Mouse (Mus musculus) lung, adult 18-20 months (tissue): ENCODE data around the gene Hsh2d.
A peak's percentile ranks its signal among the peaks of the same experiment; 100 is the strongest.

Experiments
- DNase-seq, 2 experiments: peaks; one replicate each; pipeline ENCODE4 v3.0.0; 2022; ENCODE audit warnings: mixed read lengths in 2 of 2

The Hsh2d gene

DNA sequence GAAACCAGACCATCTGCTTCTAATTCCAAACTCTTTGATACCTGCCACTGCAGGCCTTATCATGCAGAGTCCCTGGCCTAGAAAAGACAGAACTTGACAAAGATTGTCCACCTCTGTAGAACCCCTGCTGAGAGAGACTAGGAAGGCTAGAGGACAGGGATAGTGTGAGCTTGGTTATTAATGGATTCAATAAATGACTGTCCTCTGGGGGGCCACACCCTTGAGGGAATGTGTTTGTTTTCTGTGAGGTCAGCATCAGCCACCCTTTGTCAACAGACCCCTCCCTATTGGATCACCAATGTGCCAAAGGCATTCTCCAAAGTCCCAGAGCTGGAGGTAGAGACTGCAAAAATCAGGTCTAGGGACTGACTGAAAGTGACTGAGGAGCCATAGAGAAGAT, 2.6 kb downstream of the Hsh2d start:
- no peak for DNase-seq

DNA sequence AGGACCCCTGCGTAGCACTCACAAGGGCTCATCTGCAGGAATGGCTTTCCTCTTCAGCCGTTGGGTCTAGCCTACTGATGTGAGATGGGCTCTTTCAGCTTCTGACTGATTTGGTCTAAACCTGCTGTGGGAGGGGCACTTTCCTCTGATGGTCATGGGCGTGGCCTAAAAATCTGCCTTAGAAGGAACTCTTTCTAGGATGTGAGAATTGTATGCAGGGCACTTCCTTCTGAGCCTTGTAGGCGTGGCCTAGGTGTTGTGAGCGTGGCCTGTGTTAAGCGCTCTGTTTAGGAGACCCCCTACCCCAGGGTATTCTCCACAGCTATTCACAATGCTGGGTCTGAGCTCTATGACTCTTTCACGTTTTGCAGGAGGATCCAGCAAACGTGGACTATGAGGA, 8.6 kb downstream of the Hsh2d start:
- DNase-seq, result no peak

DNA sequence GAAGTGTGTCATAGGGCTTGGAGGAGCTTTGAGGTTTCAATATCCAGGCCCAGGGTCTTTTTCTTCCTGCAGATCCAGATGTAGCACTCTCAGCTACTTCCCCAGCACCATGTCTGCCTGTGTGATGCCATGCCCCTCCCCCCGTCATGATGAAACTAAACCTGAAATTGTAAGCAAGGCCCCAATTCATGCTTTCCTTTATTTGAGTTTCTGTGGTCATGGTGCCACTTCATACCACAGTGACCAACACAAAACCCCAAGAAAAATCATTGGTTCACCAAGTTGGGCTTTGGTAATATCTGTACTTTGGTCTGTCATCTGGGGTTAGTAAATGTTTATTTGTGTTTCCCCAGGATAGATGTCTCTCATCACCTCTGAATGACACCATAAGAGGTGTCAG, 19.1 kb downstream of the Hsh2d start:
- DNase-seq, result no peak

DNA sequence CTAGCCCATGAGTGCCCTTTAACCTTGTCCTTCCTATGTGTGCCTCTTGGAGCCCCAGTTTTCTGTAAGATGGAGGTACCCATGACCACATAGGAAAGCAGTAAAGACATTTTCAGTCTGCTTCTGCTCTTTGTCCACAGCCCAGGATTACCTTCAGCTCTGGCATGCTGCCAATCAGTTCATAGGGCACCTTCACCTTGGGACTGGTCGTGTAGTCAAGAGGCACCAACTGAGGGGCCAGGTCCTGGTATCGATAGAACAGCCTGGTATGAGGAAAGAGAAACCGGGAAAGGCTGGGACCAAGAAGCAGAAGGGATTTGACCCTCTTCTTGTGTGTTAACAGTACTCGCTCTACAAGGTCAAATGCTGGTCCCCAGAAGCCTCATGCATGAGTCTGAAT, 20.8 kb downstream of the Hsh2d start:
- no peak for DNase-seq

DNA sequence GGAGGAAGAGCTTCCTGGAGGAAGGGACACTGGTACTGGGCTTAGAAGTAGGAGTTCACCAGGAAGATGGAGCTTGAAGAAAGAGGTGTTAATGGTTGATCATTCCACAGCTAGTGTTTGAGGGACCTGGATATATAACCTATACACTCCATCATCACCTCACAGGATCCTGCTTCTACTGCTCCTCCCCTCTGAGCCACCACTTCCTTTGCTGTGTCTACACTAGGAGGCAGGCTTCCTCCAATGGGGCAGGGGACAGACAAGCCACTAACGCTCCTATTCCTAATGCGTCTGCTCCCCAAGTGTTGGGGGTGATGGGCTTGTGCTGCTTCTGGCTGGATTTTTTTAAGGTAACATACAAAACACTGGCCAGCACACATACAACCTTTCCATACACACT, 21.3 kb downstream of the Hsh2d start:
- no peak for DNase-seq

DNA sequence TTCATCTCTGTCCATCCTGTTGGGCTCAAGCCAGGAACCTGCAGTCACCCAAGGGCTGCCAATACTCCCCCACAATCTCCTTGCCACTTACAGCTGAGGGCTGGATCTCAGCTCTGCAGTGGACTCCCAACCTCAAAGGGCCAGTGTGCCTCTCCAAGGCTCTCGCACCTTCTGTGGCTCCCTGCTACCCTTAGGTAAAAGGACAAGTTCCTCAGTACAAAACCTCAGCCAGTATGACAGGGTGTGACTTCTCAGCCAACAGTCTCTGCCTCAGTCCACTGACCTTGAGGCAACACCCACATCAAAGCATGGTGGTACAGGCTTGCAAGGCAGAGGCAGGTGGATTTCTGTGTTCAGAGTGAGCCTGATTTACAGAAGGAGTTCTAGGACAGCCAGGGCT, 22.4 kb downstream of the Hsh2d start:
- DNase-seq, result no peak

DNA sequence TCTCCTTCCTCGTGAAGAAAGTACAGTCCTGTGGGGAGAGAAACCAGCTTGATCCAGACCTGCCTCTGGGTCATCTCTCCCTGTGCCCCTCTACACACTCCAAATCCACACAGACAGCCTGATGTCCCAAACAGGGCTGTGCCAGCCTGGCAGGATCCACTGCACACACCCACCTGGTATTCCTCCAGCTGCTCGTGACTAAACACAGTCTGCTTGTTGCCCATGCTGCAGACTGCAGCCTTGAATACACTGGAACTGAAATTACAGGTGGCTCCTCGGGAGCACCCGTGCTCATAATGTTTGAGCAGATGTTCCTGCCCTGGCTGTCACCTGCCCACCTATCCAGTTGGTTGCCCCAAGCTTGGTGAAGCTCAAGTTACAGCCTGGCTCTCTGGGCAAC, 23.3 kb downstream of the Hsh2d start, which contains the start of gene Cib3:
Gene Cib3, minus strand, starts transcription at position 87 of the 400 bp plus-strand sequence.
- no peak for DNase-seq

DNA sequence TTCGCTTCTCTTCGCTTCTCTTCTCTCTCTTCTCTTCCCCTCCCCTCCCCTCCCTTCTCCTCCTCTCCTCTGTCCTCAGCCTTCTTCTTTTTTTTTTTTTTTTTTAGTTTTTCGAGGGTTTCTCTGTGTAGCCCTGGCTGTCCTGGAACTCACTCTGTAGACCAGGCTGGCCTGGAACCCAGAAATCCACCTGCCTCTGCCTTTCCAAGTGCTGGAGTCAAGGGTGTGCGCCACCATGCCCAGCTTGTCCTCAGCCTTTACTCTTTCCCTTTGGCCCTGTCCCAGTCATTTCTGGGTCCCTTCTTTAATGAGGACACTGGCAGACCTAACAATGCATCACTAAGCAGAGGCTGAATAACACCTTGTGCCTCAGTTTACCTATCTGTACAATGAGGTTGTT, 24.1 kb downstream of the Hsh2d start, which contains the start of gene Gm11034:
Gene Gm11034, minus strand, starts transcription at position 101 of the 400 bp plus-strand sequence.
- DNase-seq, result no peak

DNA sequence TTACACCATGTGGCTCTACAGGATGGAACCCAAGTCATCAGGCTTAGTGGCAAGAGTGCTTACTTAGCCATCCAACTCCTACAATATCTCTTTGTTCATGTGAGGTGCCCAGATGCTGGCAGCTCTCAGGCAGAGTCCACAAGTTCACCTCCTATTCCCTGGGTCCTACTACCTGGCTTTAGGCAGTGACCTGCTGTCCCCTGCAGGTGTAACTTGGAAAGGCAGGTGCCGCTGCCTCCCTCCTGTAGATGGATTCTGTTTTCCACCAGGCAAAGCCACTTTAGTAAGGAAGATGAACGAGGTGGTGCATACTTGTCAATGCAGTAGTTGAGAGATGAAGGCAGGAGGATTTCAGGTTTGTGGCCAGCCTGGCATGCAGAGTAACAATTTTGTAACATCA, 25.6 kb downstream of the Hsh2d start:
- DNase-seq, result peak; percentile 52 to 62

DNA sequence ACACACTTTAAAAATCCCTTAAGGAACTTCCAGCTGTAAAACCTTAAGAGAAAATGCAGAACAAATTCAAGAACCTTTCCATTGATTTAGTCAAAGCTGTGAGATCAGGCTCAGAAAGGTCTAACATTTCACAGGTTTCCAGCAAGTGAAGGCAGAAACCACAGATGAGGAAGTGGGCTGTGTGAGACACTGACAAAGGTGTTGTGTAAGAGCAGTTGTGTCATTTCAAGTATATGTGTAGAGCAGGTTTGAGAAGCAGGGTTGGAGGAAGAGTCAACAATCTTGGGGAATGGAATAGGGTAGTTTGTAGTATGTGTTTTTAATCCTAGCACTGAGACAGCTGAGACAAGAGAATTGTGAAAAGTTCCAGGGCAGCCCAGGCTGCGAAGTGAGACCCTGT, 26.4 kb downstream of the Hsh2d start:
- peak in 1 of 2 experiments; percentile 55 for DNase-seq

DNA sequence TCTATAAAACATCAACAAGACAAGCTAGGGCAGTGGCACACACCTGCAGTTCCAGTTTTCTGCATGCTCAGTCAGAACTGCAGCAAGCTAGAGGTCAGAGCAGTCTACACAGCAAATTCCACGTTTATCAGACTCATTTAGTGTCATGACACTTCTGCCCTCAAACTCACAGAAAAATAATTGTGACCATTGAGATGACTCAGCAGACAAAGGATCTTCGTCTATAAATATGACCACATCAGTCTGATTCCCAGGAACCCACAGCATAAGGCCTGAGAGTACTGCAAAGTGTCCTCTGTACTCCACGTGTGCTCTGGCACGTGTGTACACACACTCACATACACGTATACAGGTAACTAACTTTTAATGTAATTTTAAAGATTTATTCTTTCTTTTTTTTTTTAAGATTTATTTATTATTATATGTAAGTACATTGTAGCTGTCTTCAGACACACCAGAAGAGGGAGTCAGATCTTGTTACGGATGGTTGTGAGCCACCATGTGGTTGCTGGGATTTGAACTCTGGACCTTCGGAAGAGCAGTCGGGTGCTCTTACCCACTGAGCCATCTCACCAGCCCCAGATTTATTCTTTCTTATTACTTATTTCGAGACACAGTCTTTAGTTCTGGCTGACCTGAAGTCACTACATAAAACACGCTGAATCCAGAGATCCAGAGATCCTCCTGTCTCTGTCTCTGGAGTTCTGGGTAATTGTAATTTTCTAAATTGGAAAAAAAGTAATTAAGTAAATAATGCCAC, 29.5 kb downstream of the Hsh2d start:
- no peak for DNase-seq

DNA sequence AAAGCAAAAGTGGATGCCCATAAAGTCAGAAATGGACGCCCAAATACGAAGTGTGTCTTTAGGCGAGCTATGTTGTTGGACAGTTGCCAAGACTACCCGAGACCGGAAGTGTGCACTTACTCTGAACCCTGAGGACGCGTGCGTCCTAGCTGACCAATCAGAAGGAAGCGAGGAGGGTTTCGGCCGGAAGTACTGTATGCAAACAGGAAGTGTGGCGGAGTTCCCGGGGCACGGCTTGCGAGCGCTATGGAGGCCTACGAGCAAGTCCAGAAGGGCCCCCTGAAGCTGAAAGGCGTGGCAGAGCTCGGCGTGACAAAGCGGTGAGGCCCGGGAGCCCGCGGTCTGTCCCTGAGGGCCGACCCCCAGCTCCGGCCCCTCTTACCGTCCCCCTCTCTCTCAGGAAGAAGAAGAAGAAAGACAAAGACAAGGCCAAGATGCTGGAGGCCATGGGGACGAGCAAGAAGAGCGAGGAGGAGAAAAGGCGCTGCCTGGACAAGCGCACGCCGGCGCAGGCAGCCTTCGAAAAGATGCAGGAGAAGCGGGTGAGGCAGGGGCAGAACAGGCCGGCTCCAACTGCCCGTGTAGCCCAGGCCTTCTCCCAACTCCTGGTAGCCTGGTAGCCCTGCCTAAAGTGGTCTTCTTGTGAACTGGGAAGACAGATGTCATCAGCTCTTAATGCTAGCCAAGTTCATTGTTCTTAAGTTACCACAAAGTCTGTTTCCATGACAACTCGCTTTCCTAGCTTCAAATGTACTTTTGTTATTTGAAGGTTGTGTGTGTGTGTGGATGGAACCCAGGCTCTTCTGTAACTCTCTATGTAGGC, 30.3 kb downstream of the Hsh2d start, which contains the start of gene Fam32a:
Gene Fam32a, plus strand, starts transcription at position 190 of the 823 bp plus-strand sequence.
- peak; percentile 92 to 95 for DNase-seq

DNA sequence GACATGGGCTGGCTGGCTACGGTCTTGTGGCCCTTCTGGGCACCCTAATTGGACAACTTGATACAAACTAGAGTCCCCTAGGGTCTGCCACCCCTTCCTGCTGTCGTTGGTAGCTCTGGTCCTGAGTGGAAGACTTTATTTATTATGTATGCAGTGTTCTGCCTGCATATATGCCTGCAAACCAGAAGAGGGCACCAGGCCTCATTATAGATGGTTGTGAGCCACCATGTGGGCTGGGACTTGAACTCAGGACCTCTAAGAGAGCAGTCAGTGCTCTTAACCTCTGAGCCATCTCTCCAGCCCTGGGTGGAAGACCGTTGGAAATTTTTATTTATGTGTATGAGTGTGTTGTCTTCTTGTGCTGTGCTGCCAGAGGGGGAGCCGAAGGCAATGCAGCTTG, 31.3 kb downstream of the Hsh2d start:
- no peak for DNase-seq

DNA sequence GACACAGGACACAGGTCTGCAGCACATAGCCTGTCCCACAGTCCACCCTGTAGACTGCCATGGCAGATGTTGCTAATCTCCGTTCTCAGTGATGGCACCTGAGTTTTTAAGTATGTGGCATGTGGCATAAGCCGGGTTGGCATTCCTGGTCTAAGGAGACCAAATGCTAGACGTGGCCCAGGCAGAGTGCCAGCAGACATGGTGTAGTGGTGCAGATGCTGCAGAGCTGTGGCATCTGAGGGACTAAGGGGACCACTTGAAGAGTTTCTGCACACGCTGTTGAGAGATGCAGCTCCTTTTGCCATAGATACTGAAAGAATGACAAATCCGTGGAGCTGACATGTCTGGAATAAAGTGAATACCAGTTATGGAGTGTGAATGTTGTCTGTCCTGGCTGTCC, 33.2 kb downstream of the Hsh2d start:
- DNase-seq, result no peak

DNA sequence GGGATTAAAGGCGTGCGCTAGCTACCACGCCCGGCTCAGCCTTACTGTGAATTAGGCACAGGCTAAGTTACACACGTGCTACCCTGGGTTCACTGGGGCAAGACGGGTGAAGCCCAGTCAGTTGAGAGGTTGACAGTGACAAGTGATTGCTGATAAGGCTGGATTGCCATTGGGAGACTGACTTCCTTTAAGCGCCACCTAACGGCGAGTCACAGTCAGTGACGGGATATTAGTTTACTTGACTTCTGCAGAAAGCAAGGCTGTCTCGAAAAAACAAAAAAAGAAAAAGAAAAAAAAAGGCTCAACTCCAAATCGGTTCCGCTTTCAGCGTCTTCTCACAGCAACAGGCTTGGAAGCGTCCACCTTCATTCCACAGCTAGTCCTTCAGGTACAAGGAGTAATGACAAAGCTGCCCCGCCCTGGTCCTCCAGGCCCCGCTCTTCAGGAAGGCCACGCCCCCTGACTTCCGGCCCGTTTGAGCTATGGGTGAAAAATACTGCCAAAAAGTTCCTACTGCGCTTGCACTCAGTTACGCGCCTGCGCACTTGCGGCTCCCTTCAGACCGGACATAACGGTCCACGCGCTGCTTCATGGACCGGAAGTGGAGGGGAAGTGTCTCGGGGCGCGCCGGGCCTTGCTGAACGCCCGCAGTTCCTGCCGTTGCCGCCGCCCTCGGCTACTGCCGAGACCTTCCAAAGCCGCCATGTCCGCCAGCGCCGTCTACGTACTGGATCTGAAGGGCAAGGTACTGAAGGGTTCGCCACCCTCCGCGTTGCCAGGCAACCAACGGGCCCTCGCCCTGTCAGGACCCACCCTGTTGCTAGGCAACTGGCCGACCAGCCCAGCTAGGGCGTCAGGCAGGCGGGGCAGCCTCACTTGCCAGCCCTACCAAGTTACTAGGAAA, 50.3 kb downstream of the Hsh2d start, which contains the start of gene Ap1m1:
Gene Ap1m1, plus strand, starts transcription at position 520 of the 904 bp plus-strand sequence.
- peak; percentile 98 to 99 for DNase-seq

DNA sequence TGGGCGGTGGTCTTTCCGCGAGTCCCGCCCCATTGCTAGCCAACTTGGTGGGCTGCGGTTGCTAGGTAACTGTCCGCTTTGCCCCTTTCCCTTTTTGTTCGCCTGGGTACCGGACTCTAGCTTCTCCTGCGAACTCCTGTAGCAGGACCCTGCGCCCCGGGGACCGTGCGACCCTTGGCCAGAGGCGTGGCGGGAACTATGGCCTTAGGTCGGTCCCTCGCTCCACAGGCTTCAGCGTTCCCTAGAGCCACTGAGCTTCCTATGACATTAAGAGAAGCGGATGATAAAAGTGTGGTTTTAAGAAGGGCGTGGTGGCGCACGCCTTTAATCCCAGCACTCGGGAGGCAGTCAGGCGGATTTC, 50.9 kb downstream of the Hsh2d start:
- DNase-seq, result no peak

DNA sequence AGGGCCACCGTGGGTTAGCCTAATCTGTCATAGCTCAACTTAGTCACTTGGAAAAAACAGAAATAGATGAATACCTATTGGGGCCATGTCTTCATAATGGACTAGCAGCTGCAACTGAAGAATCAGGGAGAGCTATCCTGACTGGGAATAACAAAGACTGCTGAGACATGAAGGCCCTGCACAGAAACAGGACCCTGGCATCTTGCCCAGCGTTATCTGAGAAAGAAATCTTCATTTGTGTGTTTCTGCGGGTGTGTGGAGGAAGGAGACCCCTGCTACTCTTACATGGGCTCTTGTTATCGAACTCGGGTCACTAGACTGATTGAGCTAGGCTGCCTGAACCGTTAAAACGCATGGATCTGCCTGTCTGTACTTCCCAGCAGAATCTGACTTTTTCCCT, 51.5 kb downstream of the Hsh2d start:
- DNase-seq, result no peak

DNA sequence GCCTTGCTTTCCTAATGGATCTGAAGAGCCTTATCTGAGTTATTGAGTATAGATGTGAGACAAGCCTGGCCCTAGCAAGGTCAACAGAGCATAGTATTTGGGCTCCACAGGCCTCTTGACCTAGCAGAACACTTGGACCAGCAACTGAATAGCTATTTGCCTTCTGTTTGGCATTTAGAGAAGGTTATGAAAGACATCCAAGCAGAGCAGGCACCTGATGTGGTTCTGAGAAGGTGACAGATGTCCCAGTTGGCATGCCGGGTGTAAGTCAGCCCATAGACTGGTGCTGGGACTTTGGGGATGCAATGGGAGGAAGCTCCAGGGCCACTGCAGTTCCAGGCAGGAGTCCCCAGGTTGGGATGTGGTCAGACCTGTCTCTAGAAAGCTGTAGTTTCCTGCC, 52.8 kb downstream of the Hsh2d start:
- no peak for DNase-seq

DNA sequence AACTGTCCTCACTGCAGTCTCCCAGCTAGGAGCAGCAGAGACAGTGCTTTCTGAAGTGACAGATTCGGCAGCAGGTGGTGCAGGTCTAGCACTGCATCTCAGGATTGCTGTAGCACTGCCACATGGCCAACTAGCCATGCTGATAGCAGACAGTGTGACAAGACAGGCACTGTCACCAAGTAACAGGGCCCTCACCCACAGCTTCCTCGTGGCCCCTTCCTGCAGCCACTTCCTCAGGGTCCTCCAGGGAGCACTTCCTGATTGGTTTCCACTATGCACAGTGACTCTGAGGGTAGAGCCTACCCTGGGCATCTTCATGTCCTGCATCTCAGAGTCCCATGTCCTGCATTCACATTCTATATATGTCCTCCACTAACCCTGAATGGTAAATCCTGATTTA, 55.2 kb downstream of the Hsh2d start:
- DNase-seq, result peak in 1 of 2 experiments; percentile 23
